15 mouse cellular contexts compared by ENCODE assay signal in genomic region chr3:141583180-141583579, GRCm38 (mm10).
"Had no signal": no experiment of that assay in that cellular context is flagged by ENCODE, and none has a peak within 500 bp of the region (broad histone marks: within the 10 kb centered on the region; RNA-seq: fewer than 3 reads in every experiment).

No protein-coding gene starts in this region.

- DNase-seq: kidney, postnatal 14 days; kidney, postnatal 4 days; liver, embryonic 13.5 days; lung, adult 2 months; lung, postnatal 14 days; lung, postnatal 4 days; right cerebral cortex, adult 18-20 months; right cerebral cortex, postnatal 14 days; right cerebral cortex, postnatal 4 days; thymus, adult 2 months; thymus, postnatal 14 days; thymus, postnatal 4 days had no signal

- H3K9me3 ChIP-seq: liver, embryonic 13.5 days; midbrain, embryonic 12.5 days had no signal

- H3K27ac ChIP-seq: liver, embryonic 13.5 days; midbrain, embryonic 12.5 days; stomach, postnatal 0 days had no signal

- H3K36me3 ChIP-seq: liver, embryonic 13.5 days; midbrain, embryonic 12.5 days had no signal

- H3K27me3 ChIP-seq: liver, embryonic 13.5 days had no signal

- H3K4me1 ChIP-seq: liver, embryonic 13.5 days had no signal

- ATAC-seq: midbrain, embryonic 16.5 days had no signal

- H3K4me2 ChIP-seq: liver, embryonic 13.5 days; midbrain, embryonic 12.5 days had no signal

- H3K9ac ChIP-seq: liver, embryonic 13.5 days; midbrain, embryonic 12.5 days had no signal

- H3K4me3 ChIP-seq: liver, embryonic 13.5 days; midbrain, embryonic 12.5 days had no signal
